Mouse (Mus musculus) T-helper 17 cell (primary cell): ENCODE measurements around the gene Tspan9.

Experiments used
- in situ Hi-C, 2 experiments: fragments of 300-600 bp; cut with MboI, MseI; formaldehyde crosslinking; loops; 1 replicate in 1 of 2; 2 replicates in 1 of 2; pipeline ENCODE4 v1.15.1; 2025; ENCODE audit warnings: high pct_unique_total_duplicates in 2 of 2

Gene Tspan9

GRCm38 (mm10) chr6:128143390-128144020 lies at the start of gene Tspan9:
Gene Tspan9, minus strand, starts transcription at chr6:128143594.
- in situ Hi-C loops = no loop called here

- in situ Hi-C loops = no loop called here
Observed at GRCm38 (mm10) chr6:128183521-128183920, 40.1 kb upstream of the Tspan9 start.

- in situ Hi-C loops = no loop called here
Observed at GRCm38 (mm10) chr6:128181176-128181575, 37.8 kb upstream of the Tspan9 start.

- in situ Hi-C loops = no loop called here
Observed at GRCm38 (mm10) chr6:128179651-128180050, 36.3 kb upstream of the Tspan9 start.

GRCm38 (mm10) chr6:128179247-128179646 lies 35.9 kb upstream of the Tspan9 start:
- in situ Hi-C loops = no loop called here

- in situ Hi-C loops = no loop called here
Observed at GRCm38 (mm10) chr6:128178681-128179080, 35.3 kb upstream of the Tspan9 start.

- in situ Hi-C loops = no loop called here
Observed at GRCm38 (mm10) chr6:128168785-128169679, 25.6 kb upstream of the Tspan9 start.

GRCm38 (mm10) chr6:128165564-128165963 lies 22.2 kb upstream of the Tspan9 start:
- in situ Hi-C loops = no loop called here

GRCm38 (mm10) chr6:128164632-128165031 lies 21.2 kb upstream of the Tspan9 start:
- in situ Hi-C loops = no loop called here

- in situ Hi-C loops = no loop called here
Observed at GRCm38 (mm10) chr6:128159092-128159491, 15.7 kb upstream of the Tspan9 start.

GRCm38 (mm10) chr6:128158031-128158430 lies 14.6 kb upstream of the Tspan9 start:
- in situ Hi-C loops = no loop called here

- in situ Hi-C loops = no loop called here
Observed at GRCm38 (mm10) chr6:128156476-128156875, 13.1 kb upstream of the Tspan9 start.

GRCm38 (mm10) chr6:128155935-128156334 lies 12.5 kb upstream of the Tspan9 start:
- in situ Hi-C loops = no loop called here

GRCm38 (mm10) chr6:128145765-128146164 lies 2.4 kb upstream of the Tspan9 start:
- in situ Hi-C loops = no loop called here

- in situ Hi-C loops = no loop called here
Observed at GRCm38 (mm10) chr6:128142369-128143278, 770 bp downstream of the Tspan9 start.

- in situ Hi-C loops = no loop called here
Observed at GRCm38 (mm10) chr6:128140724-128141123, 2.7 kb downstream of the Tspan9 start.

- in situ Hi-C loops = no loop called here
Observed at GRCm38 (mm10) chr6:128137855-128138254, 5.5 kb downstream of the Tspan9 start.

GRCm38 (mm10) chr6:128136654-128137053 lies 6.7 kb downstream of the Tspan9 start:
- in situ Hi-C loops = no loop called here

- in situ Hi-C loops = no loop called here
Observed at GRCm38 (mm10) chr6:128135459-128135858, 7.9 kb downstream of the Tspan9 start.

GRCm38 (mm10) chr6:128135006-128135405 lies 8.4 kb downstream of the Tspan9 start:
- in situ Hi-C loops = no loop called here

- in situ Hi-C loops = no loop called here
Observed at GRCm38 (mm10) chr6:128134196-128134924, 9.0 kb downstream of the Tspan9 start.
